10 mouse cellular contexts compared by ENCODE assay signal in the genomic region with DNA sequence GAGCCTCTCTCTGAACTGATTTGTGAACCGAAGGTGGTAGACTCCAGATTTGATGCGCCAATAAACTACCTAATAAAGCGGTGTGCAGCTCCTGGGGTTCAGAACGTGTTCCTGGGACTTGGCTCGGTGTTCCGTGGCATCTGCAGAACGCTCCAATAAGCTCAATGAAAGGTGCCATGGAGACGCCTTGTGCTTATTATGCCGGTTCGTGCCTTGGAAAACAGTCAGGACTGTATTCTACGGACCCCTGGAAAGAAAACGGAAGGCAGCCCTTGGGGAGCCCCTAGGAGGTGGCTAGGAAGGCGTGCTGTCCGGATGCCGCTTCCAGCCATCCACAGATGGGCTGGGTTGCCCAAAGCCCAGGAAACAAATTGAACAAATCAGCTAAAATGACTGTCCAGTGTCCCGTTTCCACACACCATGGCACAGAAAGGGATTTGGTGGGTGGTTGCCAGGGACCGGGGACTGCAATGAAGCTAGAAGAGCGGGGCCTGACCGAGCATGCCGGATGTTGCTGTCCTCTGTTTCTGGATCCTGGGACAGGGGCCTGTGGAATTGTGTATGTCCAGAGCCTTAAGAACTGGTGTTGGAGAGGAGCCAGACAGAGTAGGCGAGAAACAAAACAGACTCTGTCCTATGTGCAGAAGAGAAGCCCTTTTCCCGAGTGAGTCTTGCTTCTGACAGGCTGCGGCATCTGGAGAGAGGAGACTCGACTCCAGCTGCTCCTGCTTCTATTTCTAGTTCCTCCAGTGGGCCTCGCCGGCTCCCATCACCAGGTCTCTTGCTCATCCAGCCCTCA. TPM values are rescaled to one million over a fixed set of nuclear protein-coding genes. Genes with fewer than 3 reads are reported as not detected.
DNase-seq lines count a peak whose midpoint lies in the region; ATAC-seq and TF ChIP-seq lines count a peak whose summit lies in the region.
"Had no signal": no experiment of that assay in that cellular context is flagged by ENCODE, and none has a peak within 500 bp of the region (broad histone marks: within the 10 kb centered on the region; RNA-seq: fewer than 3 reads in every experiment).

A gene (minus strand): TSS at position 146 of the 799 bp plus-strand sequence.

- no peak within 1 kb of the TSS for H3K9ac ChIP-seq in lung, embryonic 14.5 days
- peak within 1 kb of the TSS; percentile 56 for H3K9ac ChIP-seq in forebrain, embryonic 16.5 days (replicated peaks; ENCODE audit: low read depth, low read length)
- H3K9ac ChIP-seq in hindbrain, postnatal 0 days (replicated peaks; ENCODE audit: low read length) = peak within 1 kb of the TSS; percentile 38
- H3K9ac ChIP-seq in stomach, embryonic 14.5 days (replicated peaks; ENCODE audit: low read depth, low read length) = no peak within 1 kb of the TSS

- H3K27me3 ChIP-seq in lung, embryonic 14.5 days (ENCODE audit: insufficient read depth, low read length) = no peaks in the 10 kb centered on the region
- H3K27me3 ChIP-seq in forebrain, embryonic 16.5 days (replicated peaks; ENCODE audit: control insufficient read depth, insufficient read depth, low read length) = no peaks in the 10 kb centered on the region
- no peaks in the 10 kb centered on the region for H3K27me3 ChIP-seq in hindbrain, postnatal 0 days (ENCODE audit: insufficient read depth, low read length)
- H3K27me3 ChIP-seq in stomach, embryonic 14.5 days (ENCODE audit: control insufficient read depth, insufficient read depth, low read length) = no peaks in the 10 kb centered on the region

- no peaks in the 10 kb centered on the region; the same call in 1 of the 2 replicates for H3K4me1 ChIP-seq in lung, embryonic 14.5 days (ENCODE audit: insufficient read depth)
- peaks cover 35% of the 10 kb centered on the region for H3K4me1 ChIP-seq in forebrain, embryonic 16.5 days (replicated peaks; ENCODE audit: control insufficient read depth, insufficient read depth, low read length)
- peaks cover 30% of the 10 kb centered on the region for H3K4me1 ChIP-seq in hindbrain, postnatal 0 days (ENCODE audit: insufficient read depth, low read length)
- peaks cover 10% of the 10 kb centered on the region for H3K4me1 ChIP-seq in stomach, embryonic 14.5 days (ENCODE audit: control insufficient read depth, insufficient read depth, low read length)

- peak; percentile 69 for ATAC-seq in lung, embryonic 14.5 days (ENCODE audit: insufficient read depth)
- peak; percentile 75 for ATAC-seq in forebrain, embryonic 16.5 days
- ATAC-seq in hindbrain, postnatal 0 days = peak; percentile 89
- peak; percentile 80; the same call in 1 of the 2 replicates for ATAC-seq in stomach, embryonic 14.5 days (ENCODE audit: insufficient number of reproducible peaks, insufficient read depth, low FRiP score, low read depth)

- H3K36me3 ChIP-seq in lung, embryonic 14.5 days (ENCODE audit: insufficient read depth) = no peaks in the 10 kb centered on the region
- H3K36me3 ChIP-seq in forebrain, embryonic 16.5 days (ENCODE audit: control insufficient read depth, insufficient read depth) = no peaks in the 10 kb centered on the region
- H3K36me3 ChIP-seq in hindbrain, postnatal 0 days (ENCODE audit: insufficient read depth, low read length) = no peaks in the 10 kb centered on the region
- H3K36me3 ChIP-seq in stomach, embryonic 14.5 days (ENCODE audit: control insufficient read depth, insufficient read depth, low read length) = no peaks in the 10 kb centered on the region

- H3K27ac ChIP-seq in lung, embryonic 14.5 days (ENCODE audit: low read depth) = peak within 1 kb of the TSS; percentile 84
- peak within 1 kb of the TSS; percentile 95 for H3K27ac ChIP-seq in forebrain, embryonic 16.5 days (ENCODE audit: low read length)
- H3K27ac ChIP-seq in hindbrain, postnatal 0 days = peak within 1 kb of the TSS; percentile 93
- peak within 1 kb of the TSS; percentile 93 for H3K27ac ChIP-seq in stomach, embryonic 14.5 days (ENCODE audit: low read length)

- H3K9me3 ChIP-seq in lung, embryonic 14.5 days (ENCODE audit: low read depth, low read length) = no peaks in the 10 kb centered on the region
- H3K9me3 ChIP-seq in forebrain, embryonic 16.5 days (ENCODE audit: control insufficient read depth, low read length) = no peaks in the 10 kb centered on the region
- no peaks in the 10 kb centered on the region for H3K9me3 ChIP-seq in hindbrain, postnatal 0 days (ENCODE audit: low read length)
- H3K9me3 ChIP-seq in stomach, embryonic 14.5 days (ENCODE audit: control insufficient read depth, low read depth, low read length) = no peaks in the 10 kb centered on the region

- 65% methylated on average over 26 of the region's 26 CpGs for WGBS in lung, embryonic 14.5 days
- 13% methylated on average over 26 of the region's 26 CpGs for WGBS in forebrain, embryonic 16.5 days
- 18% methylated on average over 26 of the region's 26 CpGs for WGBS in hindbrain, postnatal 0 days
- WGBS in stomach, embryonic 14.5 days = 66% methylated on average over 26 of the region's 26 CpGs

- TF ChIP-seq CTCF in lung, embryonic 14.5 days (IDR thresholded peaks at IDR 0.05; ENCODE audit: low read depth) = no peak
- TF ChIP-seq CTCF in hindbrain, postnatal 0 days (IDR thresholded peaks at IDR 0.05; ENCODE audit: low read depth) = no peak

- DNase-seq in lung, embryonic 14.5 days = peak; percentile 79
- DNase-seq in lung, adult 18-20 months = no peak
- peak; percentile 86 for DNase-seq in hindbrain, postnatal 0 days (ENCODE audit: low spot score)
- peak; percentile 71 for DNase-seq in lung, postnatal 10 days
- no peak for DNase-seq in adrenal gland, adult (ENCODE audit: inconsistent age in 2 of 2, low spot score in 1 of 2)
- DNase-seq in kidney, postnatal 36 days = no peak

- no peak within 1 kb of the TSS for H3K4me3 ChIP-seq in lung, embryonic 14.5 days (ENCODE audit: low read depth, low read length)
- H3K4me3 ChIP-seq in forebrain, embryonic 16.5 days (replicated peaks; ENCODE audit: low read length) = no peak within 1 kb of the TSS
- no peak within 1 kb of the TSS for H3K4me3 ChIP-seq in hindbrain, postnatal 0 days (ENCODE audit: low read length)
- H3K4me3 ChIP-seq in stomach, embryonic 14.5 days (ENCODE audit: low read depth, low read length) = no peak within 1 kb of the TSS

- no peak within 1 kb of the TSS for H3K4me2 ChIP-seq in lung, embryonic 14.5 days
- H3K4me2 ChIP-seq in forebrain, embryonic 16.5 days (ENCODE audit: low read length) = peak within 1 kb of the TSS; percentile 12
- peak within 1 kb of the TSS; percentile 27; the same call in 1 of the 2 replicates for H3K4me2 ChIP-seq in hindbrain, postnatal 0 days (ENCODE audit: low read depth, low read length)
- no peak within 1 kb of the TSS for H3K4me2 ChIP-seq in stomach, embryonic 14.5 days (replicated peaks; ENCODE audit: low read depth, low read length)

RNA-seq across cellular contexts. Expression of the gene that starts here (rescaled TPM):
- not detected in 2 replicates for polyA plus RNA-seq in lung, embryonic 14.5 days (2014; fragmentation: Nextera tagmentation; extraction: Ambion mirVana)
- polyA plus RNA-seq in forebrain, embryonic 16.5 days (2015; fragmentation: Nextera tagmentation; extraction: Ambion mirVana) = 0.80 TPM in 1 of 2 replicates, not detected in the other
- total RNA-seq in hindbrain, postnatal 0 days (2014; rRNA removed) = not detected in 2 replicates
- 1.0 and 1.7 TPM in 2 replicates for polyA plus RNA-seq in hindbrain, postnatal 0 days (2015; fragmentation: Nextera tagmentation; extraction: Ambion mirVana)
- polyA plus RNA-seq in stomach, embryonic 14.5 days (2014; fragmentation: Nextera tagmentation; extraction: Ambion mirVana) = not detected in 2 replicates
- total RNA-seq: gastrocnemius, postnatal 4 days had no signal
- polyA plus RNA-seq: spleen, adult 2 months had no signal

Comparison
In these comparisons a context has a peak if more than half of its experiments do, and no peak if none do; other contexts are left out.
1. DNase-seq: peak in hindbrain, postnatal 0 days (single experiment) and lung, postnatal 10 days (single experiment); none in lung, adult 18-20 months (0 of 2), adrenal gland, adult (0 of 2) and kidney, postnatal 36 days (0 of 2).
2. Peak in DNase-seq, ATAC-seq and H3K27ac ChIP-seq in lung, embryonic 14.5 days; RNA of the gene not detected or under 1 TPM.
3. Peak in ATAC-seq, H3K27ac ChIP-seq, H3K9ac ChIP-seq and H3K4me2 ChIP-seq in forebrain, embryonic 16.5 days; RNA of the gene not detected or under 1 TPM.
4. Peak in ATAC-seq and H3K27ac ChIP-seq in stomach, embryonic 14.5 days; RNA of the gene not detected or under 1 TPM.
5. Peak in every context shown above with its lines, with median percentiles within 50 percentile points of each other: ATAC-seq and H3K27ac ChIP-seq.